Mouse (Mus musculus): ENCODE measurements around the gene Lingo2. TPM values are rescaled to one million over a fixed set of nuclear protein-coding genes. Genes with fewer than 3 reads are reported as not detected.

Gene Lingo2
- total RNA-seq (2017): not detected in 2 replicates

DNA sequence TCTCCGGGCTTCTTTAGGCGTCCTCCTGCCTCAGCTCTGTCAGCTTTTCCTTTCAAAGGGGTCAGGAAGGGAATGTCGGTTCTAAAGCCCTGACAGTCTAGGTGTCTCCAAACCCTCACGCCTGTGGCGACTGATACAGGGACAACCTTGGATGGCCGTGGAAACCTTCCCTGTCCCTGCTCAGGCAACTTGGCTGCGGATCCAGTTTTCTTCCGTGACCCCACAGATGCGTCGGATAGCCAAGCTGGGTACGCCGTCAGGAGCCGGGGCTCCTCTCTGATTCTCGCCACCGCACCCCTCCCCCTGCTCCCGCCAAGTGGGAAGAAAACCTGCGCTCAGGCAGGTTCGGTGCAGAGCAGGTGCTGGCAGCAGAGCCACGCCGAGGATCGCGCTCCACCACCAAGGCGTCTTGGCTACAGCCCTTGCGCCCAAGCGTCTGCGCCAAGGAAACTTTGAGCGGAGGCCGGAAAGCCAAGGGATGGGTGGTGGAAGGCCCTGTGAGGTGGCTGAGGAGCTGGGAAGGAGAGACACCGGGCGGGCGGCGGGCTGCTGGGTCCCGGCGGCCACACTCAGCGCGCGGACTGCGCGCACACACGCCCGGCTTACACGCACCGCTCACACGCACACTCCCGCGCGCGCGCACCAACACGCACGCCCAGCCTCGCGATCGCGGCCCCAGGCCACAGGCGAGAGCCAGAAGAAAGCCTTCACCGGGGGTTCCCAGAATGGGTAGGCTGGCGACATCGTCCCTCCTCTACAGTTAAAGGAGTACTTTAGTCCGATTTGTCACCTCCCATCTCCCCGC lies at the start of gene Lingo2:
TSS of gene Lingo2 (minus strand) at position 598 of the 805 bp plus-strand sequence.
- peak; percentile 13; the same call in 1 of the 2 replicates for ATAC-seq (replicated peaks; ENCODE audit: low read depth, poor library complexity, severe bottlenecking)

- ATAC-seq (replicated peaks; ENCODE audit: low read depth, poor library complexity, severe bottlenecking): no peak
These were observed 21.8 kb upstream of the Lingo2 start for GRCm38 (mm10) chr4:36973358-36973757.

GRCm38 (mm10) chr4:36952431-36953429 lies 1.2 kb upstream of the Lingo2 start:
- ATAC-seq (replicated peaks; ENCODE audit: low read depth, poor library complexity, severe bottlenecking): peak; percentile 57

- no peak for ATAC-seq (replicated peaks; ENCODE audit: low read depth, poor library complexity, severe bottlenecking)
These were observed 338 bp upstream of the Lingo2 start for GRCm38 (mm10) chr4:36951955-36952215.

GRCm38 (mm10) chr4:36950790-36951149 lies 777 bp downstream of the Lingo2 start:
- ATAC-seq (replicated peaks; ENCODE audit: low read depth, poor library complexity, severe bottlenecking): peak; percentile 30

DNA sequence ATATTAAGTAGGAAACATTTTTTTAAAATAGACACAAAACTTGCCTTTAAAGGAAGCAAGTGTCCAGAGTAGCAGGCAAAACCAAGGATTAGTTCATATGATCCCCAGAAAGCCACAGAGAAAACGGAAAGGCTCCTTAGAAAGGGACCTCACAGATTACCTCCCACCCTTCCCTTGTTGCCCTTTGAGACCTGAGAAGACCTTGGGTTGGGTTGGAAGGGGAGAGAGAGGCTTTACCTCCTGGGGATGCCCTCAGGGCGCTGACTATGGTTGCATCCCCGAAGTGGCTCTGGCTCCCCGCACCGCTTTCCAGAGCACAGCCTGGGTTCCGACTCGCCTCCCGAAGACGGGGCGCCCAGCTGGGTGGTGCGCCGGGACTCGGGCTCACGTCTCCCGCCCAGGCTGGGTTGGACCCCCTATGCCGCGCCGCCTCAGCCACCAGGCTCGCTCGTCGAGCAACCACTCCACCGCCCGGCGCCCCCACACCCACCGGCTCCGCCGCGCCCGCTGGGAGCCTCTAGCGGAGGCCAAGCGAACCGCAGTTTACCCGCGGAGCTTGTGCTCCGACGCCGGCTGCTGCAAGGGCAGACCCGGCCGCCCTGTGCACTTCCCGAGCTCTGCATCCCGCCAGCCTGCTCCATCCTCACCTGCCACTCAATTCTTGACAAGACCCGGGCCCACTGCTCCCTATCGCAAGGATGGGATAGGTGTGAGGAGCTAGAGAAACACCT lies 1.4 kb downstream of the Lingo2 start:
- peak; percentile 82 for ATAC-seq (replicated peaks; ENCODE audit: low read depth, poor library complexity, severe bottlenecking)

GRCm38 (mm10) chr4:36890810-36891209 lies 60.7 kb downstream of the Lingo2 start:
- no peak for ATAC-seq (replicated peaks; ENCODE audit: low read depth, poor library complexity, severe bottlenecking)

GRCm38 (mm10) chr4:36890365-36890764 lies 61.2 kb downstream of the Lingo2 start:
- no peak for ATAC-seq (replicated peaks; ENCODE audit: low read depth, poor library complexity, severe bottlenecking)

- ATAC-seq (replicated peaks; ENCODE audit: low read depth, poor library complexity, severe bottlenecking): no peak
These were observed 76.8 kb downstream of the Lingo2 start for GRCm38 (mm10) chr4:36874781-36875180.

DNA sequence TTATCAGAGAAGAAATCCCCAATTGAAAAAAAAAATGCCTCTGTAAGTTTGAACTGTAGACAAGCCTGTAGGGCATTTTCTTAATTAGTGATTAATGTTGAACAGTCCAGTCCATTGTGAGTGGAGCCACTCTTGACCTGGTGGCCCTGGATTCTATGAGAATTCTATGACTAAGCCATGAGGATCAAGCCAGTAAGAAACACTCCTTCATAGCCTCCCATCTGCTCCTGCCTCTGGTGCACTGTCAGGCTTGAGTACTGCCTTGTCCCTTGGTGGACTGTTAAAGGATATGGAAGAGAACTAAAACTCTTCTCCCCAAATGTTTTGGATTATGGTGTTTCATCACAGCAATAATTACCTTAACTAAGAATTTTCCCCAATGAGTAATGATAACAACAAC lies 126.6 kb downstream of the Lingo2 start:
- ATAC-seq (replicated peaks; ENCODE audit: low read depth, poor library complexity, severe bottlenecking): no peak

- no peak for ATAC-seq (replicated peaks; ENCODE audit: low read depth, poor library complexity, severe bottlenecking)
These were observed 129.6 kb downstream of the Lingo2 start for GRCm38 (mm10) chr4:36821914-36822313.

DNA sequence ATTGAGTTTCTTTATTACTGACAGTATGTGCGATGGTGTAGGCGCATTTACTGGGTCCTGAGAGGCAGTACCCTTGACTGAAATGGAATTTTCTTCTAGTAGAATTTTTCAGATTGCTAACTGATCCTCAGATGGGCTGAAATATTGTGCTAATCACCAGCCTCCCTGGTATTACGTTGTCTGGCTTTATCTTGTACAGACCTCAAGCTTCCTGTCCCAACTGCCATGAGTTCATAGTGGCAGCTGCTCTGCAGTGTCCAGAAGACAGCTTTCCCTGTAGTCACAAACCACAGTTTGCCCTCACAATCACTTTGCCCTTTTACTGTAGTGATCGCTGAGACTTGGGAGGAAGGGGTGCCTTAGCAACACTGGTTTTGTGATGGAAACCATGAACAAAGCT lies 176.5 kb downstream of the Lingo2 start:
- ATAC-seq (replicated peaks; ENCODE audit: low read depth, poor library complexity, severe bottlenecking): peak; percentile 32

GRCm38 (mm10) chr4:36730691-36731090 lies 220.9 kb downstream of the Lingo2 start:
- ATAC-seq (replicated peaks; ENCODE audit: low read depth, poor library complexity, severe bottlenecking): no peak

DNA sequence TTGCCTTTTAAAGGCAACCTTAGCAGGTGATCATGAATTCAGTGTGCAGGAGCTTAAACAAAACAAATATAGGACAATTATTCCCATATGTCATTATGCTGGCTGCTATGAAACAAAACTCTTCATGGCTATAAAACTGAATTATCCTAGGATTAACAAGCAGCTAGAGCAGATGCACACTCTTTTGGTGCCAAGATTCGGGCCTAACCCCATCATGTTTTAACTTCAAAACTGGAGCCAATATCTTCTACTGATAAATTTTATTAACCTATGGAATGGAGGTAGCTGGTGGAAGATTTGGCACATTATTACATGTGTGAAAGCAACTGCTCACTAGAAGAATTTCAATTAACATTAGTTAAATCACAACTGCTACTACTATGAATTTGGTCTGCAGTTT lies 235.1 kb downstream of the Lingo2 start:
- ATAC-seq (replicated peaks; ENCODE audit: low read depth, poor library complexity, severe bottlenecking): no peak

GRCm38 (mm10) chr4:36698888-36699287 lies 252.7 kb downstream of the Lingo2 start:
- no peak for ATAC-seq (replicated peaks; ENCODE audit: low read depth, poor library complexity, severe bottlenecking)

- ATAC-seq (replicated peaks; ENCODE audit: low read depth, poor library complexity, severe bottlenecking): no peak
These were observed 254.7 kb downstream of the Lingo2 start for GRCm38 (mm10) chr4:36696810-36697209.

DNA sequence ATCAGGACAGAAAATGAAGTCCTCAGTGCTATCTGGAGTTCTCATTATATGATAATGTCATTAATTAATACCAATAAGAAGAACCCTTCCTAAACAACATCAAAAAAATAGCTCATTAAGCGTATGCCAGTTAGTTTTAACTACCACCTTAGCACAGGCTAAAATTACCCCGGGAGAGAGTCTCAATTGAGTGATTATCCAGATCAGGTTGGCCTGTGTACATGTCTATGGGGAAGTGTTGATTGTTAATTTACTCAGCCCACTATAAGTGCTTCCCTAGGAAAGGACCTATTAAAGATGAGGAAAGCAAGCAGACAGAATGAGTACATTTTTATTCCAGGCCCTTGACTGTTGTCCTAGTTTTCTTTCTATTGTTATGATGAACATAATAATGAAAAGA lies 291.6 kb downstream of the Lingo2 start:
- no peak for ATAC-seq (replicated peaks; ENCODE audit: low read depth, poor library complexity, severe bottlenecking)

DNA sequence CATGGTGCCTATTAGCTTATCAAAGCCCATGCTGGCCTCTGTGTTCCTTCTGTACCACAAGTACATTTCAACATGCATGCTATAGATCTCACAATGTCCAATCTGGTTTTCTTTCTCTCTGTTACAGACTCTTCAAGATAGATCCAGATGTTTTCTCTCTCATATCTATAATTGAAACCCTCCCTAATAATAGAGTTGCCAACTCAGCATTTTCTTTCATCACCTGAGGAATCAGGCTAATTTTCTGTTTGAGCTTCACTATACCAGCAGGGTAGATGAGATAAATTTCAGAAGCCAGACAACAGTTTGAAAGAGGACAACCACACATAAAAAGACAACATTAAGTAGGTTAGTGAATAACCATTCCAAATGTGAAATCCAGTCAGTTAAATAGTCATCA lies 303.8 kb downstream of the Lingo2 start:
- no peak for ATAC-seq (replicated peaks; ENCODE audit: low read depth, poor library complexity, severe bottlenecking)

DNA sequence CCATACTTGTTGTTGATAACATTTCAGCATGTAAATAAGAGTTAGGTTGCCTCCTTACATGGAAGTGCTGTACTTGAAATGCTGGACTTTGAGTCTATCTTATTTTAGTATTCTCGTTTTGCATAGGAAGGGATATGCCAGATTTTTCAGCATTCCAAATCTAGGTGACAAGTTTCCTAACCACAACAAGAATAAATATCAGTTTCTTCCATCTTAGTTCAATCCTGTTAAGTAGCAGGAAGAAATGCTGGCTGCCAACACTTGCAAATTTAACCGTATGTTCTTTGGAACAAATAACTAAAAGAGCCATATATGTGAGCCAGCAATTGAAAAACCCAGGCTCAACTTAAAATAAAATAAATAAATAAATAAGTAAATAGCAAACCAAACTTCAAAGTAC lies 315.9 kb downstream of the Lingo2 start:
- no peak for ATAC-seq (replicated peaks; ENCODE audit: low read depth, poor library complexity, severe bottlenecking)

GRCm38 (mm10) chr4:36576801-36577200 lies 374.7 kb downstream of the Lingo2 start:
- no peak for ATAC-seq (replicated peaks; ENCODE audit: low read depth, poor library complexity, severe bottlenecking)

GRCm38 (mm10) chr4:36576256-36576655 lies 375.3 kb downstream of the Lingo2 start:
- no peak for ATAC-seq (replicated peaks; ENCODE audit: low read depth, poor library complexity, severe bottlenecking)
